Mouse (Mus musculus) layer of hippocampus, adult 11-12 months (tissue): ENCODE results near the gene Dhx58.
A peak's percentile ranks its signal among the peaks of the same experiment; 100 is the strongest.

Experiments
- DNase-seq: peaks from one replicate; pipeline ENCODE4 v3.0.0; 2022; ENCODE audit warnings: low spot score

Dhx58 gene

DNA sequence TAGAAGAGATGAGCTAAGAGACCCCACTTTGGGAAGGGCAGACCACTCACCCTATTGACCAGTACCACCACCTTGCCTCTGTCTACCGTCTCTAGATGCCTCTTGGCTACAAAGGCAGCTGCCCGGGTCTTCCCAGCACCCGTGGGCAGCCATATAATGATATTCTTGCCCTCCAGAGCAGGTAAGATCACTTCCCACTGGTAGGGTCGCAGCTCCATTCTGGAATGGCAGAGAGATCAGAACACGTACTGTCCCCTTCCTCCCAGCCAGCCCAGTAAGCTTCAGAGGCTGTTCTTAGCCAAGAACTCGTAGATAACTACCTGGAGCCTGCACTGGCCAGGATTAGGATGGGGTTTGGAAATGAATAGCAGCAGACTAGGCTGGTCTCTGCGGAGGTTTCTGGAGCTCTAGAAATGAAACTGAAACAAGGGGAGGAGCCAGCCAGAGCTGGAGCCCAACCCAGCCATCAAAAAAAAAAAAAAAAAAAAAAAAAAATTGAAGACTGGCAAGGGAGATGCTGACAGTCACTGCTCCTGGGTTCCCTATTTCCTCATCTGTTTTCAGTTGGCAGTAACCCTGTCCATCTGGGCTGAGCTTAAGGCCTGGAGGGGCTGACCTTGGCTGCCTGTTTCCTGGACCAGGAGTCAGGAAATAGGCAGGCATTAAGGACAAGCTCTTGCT, at the start of gene Dhx58:
Gene Dhx58, minus strand, starts transcription at position 421 of the 681 bp plus-strand sequence.
- DNase-seq: no peak

GRCm38 (mm10) chr11:100752294-100752693, 48.2 kb upstream of the Dhx58 start:
- no peak for DNase-seq

DNA sequence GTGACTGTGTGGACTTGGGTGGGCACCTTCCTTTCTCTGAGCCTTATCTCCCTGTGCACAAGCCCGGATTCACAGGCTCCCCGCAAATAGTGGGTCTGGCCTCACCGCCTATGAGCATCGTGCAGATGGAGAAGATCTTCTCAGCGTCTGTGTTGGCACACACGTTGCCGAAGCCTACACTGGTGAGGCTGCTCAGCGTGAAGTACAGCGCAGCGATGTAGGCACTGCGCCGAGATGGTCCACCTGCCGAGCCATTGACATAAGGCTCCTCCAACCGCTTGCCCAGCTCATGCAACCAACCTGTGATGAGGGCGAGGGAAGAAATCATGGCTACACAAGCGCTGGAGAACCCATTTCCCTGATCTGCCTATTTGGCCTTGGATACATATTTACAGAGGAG, 46.1 kb upstream of the Dhx58 start:
- DNase-seq: no peak

- no peak for DNase-seq
Observed at GRCm38 (mm10) chr11:100749469-100749868, 45.4 kb upstream of the Dhx58 start.

DNA sequence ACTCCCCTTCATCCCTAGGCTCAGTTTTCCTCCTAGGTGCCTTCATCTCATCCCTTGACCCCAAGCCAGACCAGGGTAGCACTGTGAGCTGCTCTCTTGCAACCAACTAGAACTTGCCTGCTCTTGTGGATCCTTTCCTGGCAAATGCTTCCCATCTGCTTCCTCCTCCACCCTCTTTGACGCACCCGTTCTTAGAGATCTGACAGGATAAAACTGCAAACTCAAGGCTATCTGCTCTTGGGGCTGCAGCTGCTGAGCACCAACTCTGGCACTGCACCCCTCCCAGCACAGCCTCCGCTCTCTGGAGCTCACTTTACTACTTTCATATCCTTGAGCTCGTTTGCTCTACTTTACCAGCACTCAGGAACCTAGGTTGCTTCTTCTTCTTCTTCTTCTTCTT, 44.5 kb upstream of the Dhx58 start:
- no peak for DNase-seq

DNA sequence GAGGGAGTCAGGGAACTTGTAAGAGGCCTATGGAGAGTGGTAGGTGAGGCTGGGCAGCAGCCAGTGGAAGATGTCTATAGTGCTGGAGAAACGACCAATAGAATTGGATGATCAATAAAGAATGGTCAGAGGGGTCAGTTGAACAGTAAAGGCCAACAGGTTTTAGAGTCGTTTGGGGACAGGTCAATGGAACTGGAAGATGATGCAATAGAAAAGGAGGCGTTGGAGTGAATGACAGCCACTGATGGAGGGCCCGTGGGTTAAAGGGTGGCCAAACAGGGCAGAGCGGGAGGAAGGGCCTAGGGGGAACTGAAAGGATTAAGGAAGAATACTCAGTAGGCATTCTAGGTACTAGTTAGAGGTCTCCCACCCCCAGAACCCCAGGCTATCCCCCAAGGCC, 43.0 kb upstream of the Dhx58 start:
- no peak for DNase-seq

DNA sequence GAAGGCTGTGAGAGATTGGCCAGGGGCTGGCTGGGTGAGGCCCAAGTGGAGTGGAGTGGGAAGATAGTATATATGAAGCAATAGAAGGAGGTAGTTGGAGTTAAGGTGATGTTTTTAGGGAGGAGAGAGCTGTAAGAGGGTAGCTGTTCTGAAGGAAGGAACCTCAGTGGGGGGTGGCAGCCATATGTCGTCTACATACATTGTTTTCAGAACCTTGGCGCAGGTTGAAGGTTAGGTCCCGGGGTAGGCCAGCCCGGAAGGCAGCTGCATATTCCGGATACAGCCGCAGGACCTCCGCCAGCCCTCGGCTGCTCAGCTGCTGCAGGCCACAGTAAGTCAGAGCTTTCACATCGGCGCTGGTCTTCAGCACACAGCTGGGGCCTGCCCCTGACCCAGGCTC, 42.5 kb upstream of the Dhx58 start:
- no peak for DNase-seq

DNA sequence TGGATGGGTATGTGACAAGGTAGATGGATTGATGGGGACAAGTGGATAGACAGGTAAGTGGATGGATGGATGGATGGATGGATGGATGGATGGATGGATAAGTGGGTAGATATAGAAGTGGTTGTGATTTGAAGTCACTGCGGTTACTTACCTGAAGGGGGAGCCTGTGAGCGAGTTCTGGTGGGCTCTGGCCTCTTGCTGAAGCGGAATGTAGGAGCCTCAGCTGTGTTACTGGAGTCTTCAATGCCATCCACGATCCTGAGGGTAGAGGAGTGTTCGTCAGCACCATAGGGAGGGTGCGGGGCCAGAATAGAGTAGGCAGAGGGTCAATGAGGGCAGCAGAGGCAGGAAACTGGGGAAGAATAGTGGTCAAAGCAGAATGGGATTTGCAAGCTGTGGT, 41.0 kb upstream of the Dhx58 start:
- DNase-seq: no peak

DNA sequence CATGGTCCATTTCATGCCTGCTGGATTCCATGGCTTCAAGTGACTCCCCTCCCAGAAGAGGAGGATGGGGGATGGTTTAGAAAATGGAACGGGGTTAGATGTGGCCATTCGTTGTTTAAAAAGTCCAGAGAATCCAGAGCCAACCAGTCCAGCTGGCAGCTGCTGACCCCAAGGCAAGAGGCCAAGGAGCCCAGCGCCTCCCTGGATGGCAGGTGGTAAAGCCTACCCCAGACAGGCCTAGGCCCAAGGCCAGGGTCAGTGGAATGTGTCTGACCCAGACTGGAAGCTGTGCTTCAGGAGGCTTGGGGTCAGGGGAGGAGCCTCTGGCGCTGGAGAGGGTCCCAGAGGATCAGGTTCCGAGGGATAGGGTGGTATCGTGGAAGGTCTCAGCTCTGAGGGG, 37.3 kb upstream of the Dhx58 start:
- no peak for DNase-seq

- DNase-seq: no peak
Observed at GRCm38 (mm10) chr11:100738749-100739148, 34.7 kb upstream of the Dhx58 start.

- DNase-seq: peak; percentile 99
Observed at GRCm38 (mm10) chr11:100738066-100738604, 34.1 kb upstream of the Dhx58 start, which contains the start of gene Rab5c. Rab5c (minus strand) TSS chr11:100738215.

DNA sequence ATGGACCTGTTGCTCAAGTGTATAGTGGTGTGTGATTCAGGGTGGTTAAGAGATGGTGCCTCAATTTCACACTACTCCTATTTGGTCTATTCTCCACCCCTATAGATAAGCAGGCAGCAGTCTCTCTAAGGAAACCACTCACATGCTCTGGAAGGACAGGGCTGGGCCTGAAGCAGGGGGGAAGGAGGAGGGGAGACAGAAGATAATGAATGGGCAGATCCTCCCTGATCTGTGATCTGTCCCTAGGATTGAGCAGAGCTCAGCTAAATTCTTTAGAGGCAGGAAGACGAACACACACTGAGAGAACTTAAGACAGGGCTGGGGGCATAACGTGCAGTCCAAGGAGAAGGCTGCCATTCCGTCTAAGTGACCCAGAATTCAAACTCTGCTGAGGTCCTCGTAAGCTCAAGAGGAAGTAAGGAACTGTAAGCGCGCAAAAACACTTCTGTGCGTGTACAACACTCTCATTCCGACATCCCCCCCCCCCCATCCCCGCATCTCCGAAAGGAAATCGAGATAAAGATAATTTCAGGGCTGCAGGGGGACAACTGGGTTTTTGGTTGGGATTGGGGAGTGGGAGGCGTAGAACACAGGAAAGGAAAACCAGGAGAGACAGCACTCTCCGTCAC, 33.1 kb upstream of the Dhx58 start:
- DNase-seq: no peak

GRCm38 (mm10) chr11:100736746-100737080, 32.6 kb upstream of the Dhx58 start:
- no peak for DNase-seq

DNA sequence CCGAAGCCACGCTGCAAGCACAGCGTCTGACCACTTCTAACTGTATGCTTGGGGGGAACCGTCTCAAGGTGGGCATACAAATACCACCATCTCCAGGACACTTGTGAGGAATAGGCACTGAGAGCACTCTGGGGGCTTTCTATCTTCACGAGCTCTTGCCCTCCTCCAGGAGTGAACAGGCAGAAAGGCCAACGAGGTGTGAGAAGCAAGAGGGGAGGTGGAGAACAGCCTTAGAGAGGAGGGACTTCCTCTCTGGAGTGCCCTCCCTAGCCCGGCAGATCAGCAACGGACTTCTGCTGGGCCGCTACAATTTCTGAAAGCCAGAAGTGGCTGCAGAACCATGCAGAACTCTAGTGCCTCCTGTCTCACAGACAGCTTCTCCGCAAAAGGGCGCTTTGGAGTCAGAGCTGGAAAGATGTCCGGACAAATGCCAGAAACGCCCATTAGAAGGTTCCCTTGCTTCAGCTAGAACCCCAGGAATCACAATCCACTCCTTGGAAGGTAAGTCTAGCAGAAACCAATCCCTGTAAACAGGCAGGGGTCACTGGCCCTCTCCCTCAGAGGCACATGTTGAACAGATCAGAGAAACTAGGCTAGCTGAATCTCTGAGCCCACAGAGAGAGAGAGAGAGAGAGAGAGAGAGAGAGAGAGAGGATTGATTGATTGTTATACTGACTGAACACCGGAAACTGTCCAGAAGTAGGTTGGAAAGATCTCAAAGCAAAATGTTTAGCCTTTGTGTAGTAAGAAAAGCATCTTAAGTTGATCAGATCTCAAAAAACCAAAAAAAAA, 32.1 kb upstream of the Dhx58 start:
- no peak for DNase-seq

DNA sequence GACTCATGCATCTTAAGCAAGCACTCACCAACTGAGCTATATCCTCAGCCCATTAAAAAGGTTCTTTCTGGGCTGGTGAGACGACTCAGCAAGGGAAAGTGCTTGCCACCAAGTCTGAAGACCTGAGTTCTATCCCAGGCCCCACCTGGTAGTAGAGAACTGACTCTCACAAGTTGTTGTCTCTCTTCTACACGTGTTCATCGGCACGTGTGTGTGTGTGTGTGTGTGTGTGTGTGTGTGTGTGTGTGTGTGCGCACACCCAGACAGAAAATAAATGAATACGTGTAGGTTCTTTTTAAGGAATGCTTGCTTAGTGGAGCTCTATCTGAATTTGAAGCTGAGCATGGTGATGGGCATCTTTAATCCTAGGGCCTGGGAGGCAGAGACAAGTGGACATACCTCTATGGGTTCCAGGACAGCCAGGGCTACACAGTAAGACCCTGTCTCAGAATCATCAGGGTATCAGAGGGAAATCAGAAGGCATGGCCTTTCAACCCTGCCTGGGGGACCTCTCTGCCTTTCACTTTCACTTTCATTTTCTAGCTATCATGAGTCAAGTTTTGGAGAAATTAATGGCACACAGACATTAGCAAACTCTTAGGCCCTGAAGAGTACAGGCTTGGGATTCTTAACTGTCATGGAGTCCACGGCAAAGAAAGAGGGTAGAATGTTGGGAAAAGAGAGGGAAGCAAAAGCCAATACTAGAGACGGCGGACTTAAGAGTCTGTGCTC, 31.2 kb upstream of the Dhx58 start:
- DNase-seq: no peak

DNA sequence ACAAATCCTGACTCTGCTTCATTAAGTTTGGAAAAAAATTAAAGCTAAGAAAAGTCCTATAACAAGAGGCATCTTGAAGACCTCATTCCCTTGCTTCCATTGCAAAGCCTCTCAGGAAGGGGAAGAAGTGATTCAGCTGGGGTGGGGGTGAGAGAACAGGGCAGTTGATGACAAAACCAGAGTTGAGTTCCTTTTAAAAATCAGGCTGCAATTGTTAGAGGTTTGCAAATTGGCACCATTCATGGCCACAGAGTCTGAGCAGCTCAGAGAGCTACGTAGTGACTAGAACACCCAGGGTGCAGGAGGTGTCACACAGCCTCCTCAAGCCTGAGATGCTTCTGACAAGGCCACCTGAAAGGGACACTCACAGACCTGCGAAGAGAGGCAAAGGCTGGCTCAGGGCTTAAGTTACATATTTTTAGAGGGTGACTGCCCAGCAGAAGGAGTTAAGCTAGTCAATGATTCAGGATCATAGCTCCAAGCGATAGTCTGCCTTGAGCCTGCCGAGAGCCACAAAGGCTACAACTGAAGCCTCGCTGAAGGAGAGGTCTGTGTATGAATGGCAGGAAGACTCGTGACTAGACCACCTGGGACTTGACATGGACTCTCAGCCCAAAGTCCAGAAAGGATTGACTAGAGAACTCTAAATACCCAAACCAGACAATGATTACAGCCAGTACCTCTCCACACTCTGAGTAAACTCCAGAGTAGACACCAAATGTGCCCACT, 26.6 kb upstream of the Dhx58 start:
- DNase-seq: no peak

- DNase-seq: no peak
Observed at GRCm38 (mm10) chr11:100729976-100730375, 25.9 kb upstream of the Dhx58 start.

DNA sequence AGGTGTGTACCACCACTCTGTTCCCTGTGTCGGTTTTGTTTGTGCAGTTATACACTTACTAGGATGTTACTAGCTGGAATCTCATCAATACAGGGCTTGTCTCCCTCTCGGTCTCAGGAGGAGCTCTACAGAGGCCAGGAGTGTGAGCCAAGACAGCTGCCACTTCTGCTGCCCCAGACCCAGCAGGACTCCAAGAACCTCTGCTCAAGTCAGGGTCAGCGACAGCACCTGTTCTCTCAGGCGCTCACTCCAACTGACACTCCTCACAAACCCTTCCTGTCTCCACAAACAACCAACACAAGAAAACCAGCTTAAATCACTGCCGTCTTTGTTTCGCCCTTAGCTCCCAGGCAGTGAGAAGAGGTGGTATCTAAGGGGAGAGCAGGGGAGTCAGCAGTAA, 24.5 kb upstream of the Dhx58 start:
- DNase-seq: no peak

DNA sequence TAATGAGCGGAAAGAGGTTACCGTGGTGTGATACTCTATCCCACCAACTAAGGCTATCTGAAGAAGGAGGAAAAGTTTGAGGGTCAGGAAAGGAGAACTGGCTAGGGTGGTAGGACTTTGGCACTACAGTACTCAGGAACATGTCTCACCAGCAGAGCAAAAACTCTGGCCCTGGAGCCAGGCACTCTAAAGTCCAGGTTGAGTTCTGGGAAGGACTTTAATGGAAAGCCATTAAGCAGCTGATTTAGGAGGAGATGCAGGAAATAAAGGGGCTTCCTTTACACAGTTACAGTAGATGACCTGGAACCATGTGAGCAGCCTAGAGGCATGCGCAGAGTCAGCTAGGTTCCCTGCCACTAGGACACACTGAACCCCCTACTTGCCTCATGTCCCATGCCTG, 23.1 kb upstream of the Dhx58 start:
- no peak for DNase-seq

- DNase-seq: no peak
Observed at GRCm38 (mm10) chr11:100724919-100725512, 20.9 kb upstream of the Dhx58 start.

GRCm38 (mm10) chr11:100722493-100723028, 18.5 kb upstream of the Dhx58 start:
- no peak for DNase-seq
